Mouse (Mus musculus) lung, embryonic 16.5 days (tissue): ENCODE results near the gene BC051142. TPM values are rescaled to one million over a fixed set of nuclear protein-coding genes. Genes with fewer than 3 reads are reported as not detected.
A peak's percentile ranks its signal among the peaks of the same experiment; 100 is the strongest.

Experiments
- ATAC-seq: fragments of 200-750 bp; cut with Nextera tagmentation; 2 replicates; pipeline ENCODE4 v1.8.0; 2017; ENCODE audit warnings: low read depth, mild to moderate bottlenecking, moderate library complexity
- H3K27ac ChIP-seq: fragments of 300-500 bp; sonication (generic); 2 replicates; pipeline ENCODE4 v1.5.1; 2014; ENCODE audit warnings: mild to moderate bottlenecking, control low read depth, low read length
- H3K27me3 ChIP-seq: fragments of 300-500 bp; sonication (generic); 2 replicates; pipeline ENCODE4 v1.6.1; 2014; ENCODE audit warnings: low read depth, low read length, mixed read lengths; ENCODE audit not compliant: control insufficient read depth, insufficient read depth
- H3K36me3 ChIP-seq: fragments of 300-500 bp; sonication (generic); 2 replicates; pipeline ENCODE4 v1.6.1; 2014; ENCODE audit warnings: low read length; ENCODE audit not compliant: control insufficient read depth, insufficient read depth
- H3K4me1 ChIP-seq: fragments of 300-500 bp; sonication (generic); replicated peaks from 2 replicates; pipeline ENCODE4 v1.6.1; 2014; ENCODE audit warnings: low read length, mixed read lengths; ENCODE audit not compliant: control insufficient read depth, insufficient read depth
- H3K4me2 ChIP-seq: fragments of 300-500 bp; sonication (generic); 2 replicates; pipeline ENCODE4 v1.6.1; 2014; ENCODE audit warnings: low read depth, low read length, control low read depth
- H3K4me3 ChIP-seq: fragments of 300-500 bp; sonication (generic); 2 replicates; pipeline ENCODE4 v1.5.1; 2014; ENCODE audit warnings: mild to moderate bottlenecking, low read length, control low read depth
- H3K9ac ChIP-seq: fragments of 300-500 bp; sonication (generic); 2 replicates; pipeline ENCODE4 v1.6.1; 2014; ENCODE audit warnings: low read length, control low read depth
- H3K9me3 ChIP-seq: fragments of 300-500 bp; sonication (generic); 2 replicates; pipeline ENCODE4 v1.6.1; 2016; ENCODE audit warnings: low read length; ENCODE audit not compliant: control insufficient read depth
- WGBS: fragments of 180-500 bp; shearing (Covaris S2); extraction: QIAGEN DNeasy Blood & Tissue Kit; methylation state at CpG from one replicate; pipeline ENCODE4 v1.1.7; 2014; 5-methylcytosine and 5-hydroxymethylcytosine counted together
- polyA plus RNA-seq: library from polyadenylated mRNA; unstranded; fragments of >200 nt; fragmentation: Nextera tagmentation; extraction: Ambion mirVana; gene quantifications from 2 replicates; pipeline ENCODE4 v1.2.1, GENCODE M21; 2015

Gene BC051142
- polyA plus RNA-seq, 1 experiment from 2014 or later: 0.44 TPM

GRCm38 (mm10) chr17:34391507-34391906, 7.1 kb upstream of the BC051142 start:
- Histone ChIP-seq H3K4me3 (no peak overlapping the region), H3K9ac (no peak overlapping the region), H3K9me3 (no peaks in the 10 kb centered on the region), H3K27me3 (0 out of 2 replicates have a peak, but pooled peaks cover 3% of the 10 kb centered on the region), H3K4me1 (no peaks in the 10 kb centered on the region; the same call in 1 of the 2 replicates), H3K4me2 (no peak overlapping the region), H3K36me3 (no peaks in the 10 kb centered on the region), H3K27ac (no peak overlapping the region)
- 58% methylated on average over 7 of the region's 7 CpGs for WGBS
- ATAC-seq: no peak

GRCm38 (mm10) chr17:34392321-34392720, 6.3 kb upstream of the BC051142 start:
- no peaks in the 10 kb centered on the region for H3K36me3 ChIP-seq

GRCm38 (mm10) chr17:34397357-34397756, 1.3 kb upstream of the BC051142 start:
- Histone ChIP-seq H3K4me2 (no peak overlapping the region), H3K27me3 (no peaks in the 10 kb centered on the region), H3K36me3 (no peaks in the 10 kb centered on the region), H3K4me1 (no peaks in the 10 kb centered on the region), H3K9me3 (no peaks in the 10 kb centered on the region), H3K9ac (no peak overlapping the region), H3K4me3 (no peak overlapping the region), H3K27ac (no peak overlapping the region)
- no peak for ATAC-seq
- 61% methylated on average over 5 of the region's 5 CpGs for WGBS

More at GRCm38 (mm10) chr17:34392321-34392720, 6.3 kb upstream of the BC051142 start:
- H3K9ac ChIP-seq: no peak overlapping the region
- 0 out of 2 replicates have a peak, but pooled peaks cover 3% of the 10 kb centered on the region for H3K27me3 ChIP-seq
- WGBS: 3% methylated on average over 24 of the region's 24 CpGs
- no peaks in the 10 kb centered on the region; the same call in 1 of the 2 replicates for H3K4me1 ChIP-seq
- peak overlapping the region; percentile 58 for H3K4me2 ChIP-seq
- ATAC-seq: peak; percentile 59; the same call in 1 of the 2 replicates
- peak overlapping the region; percentile 42 for H3K4me3 ChIP-seq
- H3K9me3 ChIP-seq: no peaks in the 10 kb centered on the region
- no peak overlapping the region for H3K27ac ChIP-seq

- Histone ChIP-seq H3K27me3 (no peaks in the 10 kb centered on the region), H3K4me2 (peak overlapping the region; percentile 89), H3K4me3 (peak overlapping the region; percentile 55), H3K36me3 (no peaks in the 10 kb centered on the region), H3K9me3 (no peaks in the 10 kb centered on the region), H3K9ac (no peak overlapping the region), H3K27ac (no peak overlapping the region; the same call in 1 of the 2 replicates), H3K4me1 (no peaks in the 10 kb centered on the region)
- ATAC-seq: peak; percentile 87
- WGBS: 18% methylated on average over 9 of the region's 9 CpGs
These were observed 436 bp upstream of the BC051142 start for GRCm38 (mm10) chr17:34398058-34398710.

GRCm38 (mm10) chr17:34399394-34399715, 735 bp downstream of the BC051142 start:
- Histone ChIP-seq H3K9ac (no peak overlapping the region), H3K4me2 (peak overlapping the region; percentile 89), H3K4me3 (no peak overlapping the region), H3K27me3 (no peaks in the 10 kb centered on the region), H3K36me3 (no peaks in the 10 kb centered on the region), H3K9me3 (no peaks in the 10 kb centered on the region), H3K27ac (no peak overlapping the region), H3K4me1 (no peaks in the 10 kb centered on the region)
- 57% methylated on average over 4 of the region's 4 CpGs for WGBS
- no peak for ATAC-seq

GRCm38 (mm10) chr17:34411117-34411516, 12.5 kb downstream of the BC051142 start:
- Histone ChIP-seq H3K9ac (no peak overlapping the region), H3K4me2 (no peak overlapping the region), H3K27me3 (no peaks in the 10 kb centered on the region; the same call in 1 of the 2 replicates), H3K4me1 (no peaks in the 10 kb centered on the region), H3K9me3 (no peaks in the 10 kb centered on the region), H3K27ac (no peak overlapping the region), H3K4me3 (no peak overlapping the region), H3K36me3 (no peaks in the 10 kb centered on the region)
- 21% methylated on average over 6 of the region's 6 CpGs for WGBS
- ATAC-seq: no peak

GRCm38 (mm10) chr17:34420014-34420413, 21.4 kb downstream of the BC051142 start:
- ATAC-seq: no peak
- H3K4me2 ChIP-seq: no peak overlapping the region
- no peak overlapping the region for H3K27ac ChIP-seq
- H3K27me3 ChIP-seq: no peaks in the 10 kb centered on the region
- no peaks in the 10 kb centered on the region for H3K36me3 ChIP-seq
- no peak overlapping the region for H3K9ac ChIP-seq
- 57% methylated on average over 7 of the region's 7 CpGs for WGBS
- no peaks in the 10 kb centered on the region for H3K4me1 ChIP-seq
- H3K9me3 ChIP-seq: no peaks in the 10 kb centered on the region
- no peak overlapping the region for H3K4me3 ChIP-seq

- Histone ChIP-seq H3K4me1 (no peaks in the 10 kb centered on the region), H3K9ac (no peak overlapping the region), H3K27ac (no peak overlapping the region), H3K36me3 (no peaks in the 10 kb centered on the region), H3K4me3 (no peak overlapping the region), H3K9me3 (no peaks in the 10 kb centered on the region), H3K4me2 (no peak overlapping the region), H3K27me3 (no peaks in the 10 kb centered on the region)
- ATAC-seq: no peak
These were observed 29.0 kb downstream of the BC051142 start for GRCm38 (mm10) chr17:34427597-34427996.

GRCm38 (mm10) chr17:34437120-34437519, 38.5 kb downstream of the BC051142 start:
- Histone ChIP-seq H3K27ac (no peak overlapping the region), H3K36me3 (no peaks in the 10 kb centered on the region), H3K9ac (no peak overlapping the region), H3K4me2 (no peak overlapping the region), H3K4me3 (no peak overlapping the region), H3K27me3 (no peaks in the 10 kb centered on the region), H3K4me1 (no peaks in the 10 kb centered on the region), H3K9me3 (no peaks in the 10 kb centered on the region)
- WGBS: 48% methylated on average over 4 of the region's 4 CpGs
- ATAC-seq: no peak
